Mouse (Mus musculus) 3T3-L1 (cell line): ENCODE measurements at regions not wholly inside any gene's neighbourhood (a gene's known extent, or its start where the extent isn't known, plus 50 kb on each side); places are given as distances from the start of the nearest gene placed in this dataset.

Experiments
- DNase-seq: peaks from one replicate; pipeline ENCODE4 v3.0.0-alpha.2; 2015; ENCODE audit warnings: low read depth, low spot score

DNA sequence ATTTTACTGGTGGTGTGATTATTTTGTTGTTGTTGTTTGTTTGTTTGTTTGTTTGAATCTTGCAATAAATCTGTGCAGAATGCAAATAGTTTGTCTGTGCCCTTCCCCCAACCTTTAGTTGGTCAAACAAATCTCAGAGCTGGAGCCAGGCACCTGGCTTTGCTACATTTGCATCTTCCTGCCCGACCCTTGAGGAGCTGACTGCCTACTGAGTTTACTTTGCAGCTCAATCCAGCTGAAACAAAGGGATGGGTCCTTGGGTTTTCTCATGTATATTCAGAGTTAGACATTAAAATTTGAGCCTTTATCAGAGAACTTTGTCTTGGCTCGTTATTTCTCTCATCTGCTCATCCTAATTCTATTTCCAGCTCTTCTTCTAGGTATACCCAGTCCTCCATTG lies 79.4 kb upstream of the BC030870 start:
- DNase-seq: no peak

GRCm38 (mm10) chr8:65206202-65206601 lies 76.8 kb upstream of the BC030870 start:
- peak; percentile 5 for DNase-seq

GRCm38 (mm10) chr8:65194656-65195055 lies 65.3 kb upstream of the BC030870 start:
- DNase-seq: no peak

GRCm38 (mm10) chr8:65194231-65194630 lies 64.9 kb upstream of the BC030870 start:
- DNase-seq: no peak

DNA sequence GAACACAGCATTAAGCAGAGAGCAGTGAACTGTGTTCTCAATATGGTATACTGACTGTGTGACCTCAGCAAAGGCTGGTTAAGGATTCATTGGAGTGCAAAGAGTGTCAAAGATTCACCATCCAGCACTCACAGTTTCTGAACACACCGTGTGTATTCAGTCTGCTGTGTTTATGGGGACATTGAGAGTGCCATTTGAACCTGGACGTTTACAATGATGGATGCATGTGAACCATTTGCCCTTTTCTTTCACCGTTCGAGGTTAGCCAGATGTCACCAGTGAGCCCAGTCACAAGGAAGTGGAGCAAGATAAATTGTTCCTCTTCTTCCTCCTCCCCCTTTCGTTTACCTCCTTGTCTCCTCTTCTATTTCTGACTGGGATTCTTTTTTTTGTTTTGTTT lies 53.0 kb upstream of the BC030870 start:
- no peak for DNase-seq

GRCm38 (mm10) chr8:65180447-65180846 lies 51.1 kb upstream of the BC030870 start:
- DNase-seq: no peak
